Mouse (Mus musculus): ENCODE results near the gene Ahsa1. TPM values are rescaled to one million over a fixed set of nuclear protein-coding genes. Genes with fewer than 3 reads are reported as not detected.

The Ahsa1 gene
- polyA plus RNA-seq, 1 experiment = 64.5 TPM

- H3K4me3 ChIP-seq (ENCODE audit: control insufficient read depth, insufficient read depth, low read length) = no peak overlapping the region
- H3K36me3 ChIP-seq (ENCODE audit: control insufficient read depth, insufficient read depth, low read length) = peaks cover 20% of the 10 kb centered on the region
- no peak for TF ChIP-seq POLR2A (IDR thresholded peaks at IDR 0.05; ENCODE audit: control insufficient read depth, extremely low read depth, insufficient read depth, low read length, poor library complexity)
- TF ChIP-seq CTCF (IDR thresholded peaks at IDR 0.05; ENCODE audit: borderline replicate concordance, control insufficient read depth, extremely low read depth, insufficient read depth, low read length, poor library complexity) = no peak
- 33% methylated on average over 6 of the region's 6 CpGs for WGBS
- DNase-seq = no peak
- no peaks in the 10 kb centered on the region for H3K27me3 ChIP-seq (ENCODE audit: control insufficient read depth, insufficient read depth, low read length)
- no peaks in the 10 kb centered on the region for H3K4me1 ChIP-seq (replicated peaks; ENCODE audit: control insufficient read depth, insufficient read depth, low read length)
- H3K27ac ChIP-seq (ENCODE audit: control insufficient read depth, insufficient read depth, low read length) = no peak overlapping the region
These were observed 11.9 kb downstream of the Ahsa1 start for GRCm38 (mm10) chr12:87278118-87278730.

GRCm38 (mm10) chr12:87279350-87279749, 13.1 kb downstream of the Ahsa1 start:
- no peaks in the 10 kb centered on the region for H3K4me1 ChIP-seq (replicated peaks; ENCODE audit: control insufficient read depth, insufficient read depth, low read length)
- 88% methylated on average over 3 of the region's 3 CpGs for WGBS

GRCm38 (mm10) chr12:87279879-87280278, 13.6 kb downstream of the Ahsa1 start:
- Histone ChIP-seq H3K36me3 (ENCODE audit: control insufficient read depth, insufficient read depth, low read length) (peaks cover 6% of the 10 kb centered on the region), H3K4me3 (ENCODE audit: control insufficient read depth, insufficient read depth, low read length) (no peak overlapping the region), H3K27me3 (ENCODE audit: control insufficient read depth, insufficient read depth, low read length) (no peaks in the 10 kb centered on the region), H3K27ac (ENCODE audit: control insufficient read depth, insufficient read depth, low read length) (no peak overlapping the region), H3K4me1 (replicated peaks; ENCODE audit: control insufficient read depth, insufficient read depth, low read length) (no peaks in the 10 kb centered on the region)
- WGBS = 90% methylated on average over 14 of the region's 14 CpGs
- DNase-seq = no peak
- TF ChIP-seq CTCF (IDR thresholded peaks at IDR 0.05; ENCODE audit: borderline replicate concordance, control insufficient read depth, extremely low read depth, insufficient read depth, low read length, poor library complexity) (no peak), POLR2A (IDR thresholded peaks at IDR 0.05; ENCODE audit: control insufficient read depth, extremely low read depth, insufficient read depth, low read length, poor library complexity) (no peak)

More at GRCm38 (mm10) chr12:87279350-87279749, 13.1 kb downstream of the Ahsa1 start:
- no peak for TF ChIP-seq CTCF (IDR thresholded peaks at IDR 0.05; ENCODE audit: borderline replicate concordance, control insufficient read depth, extremely low read depth, insufficient read depth, low read length, poor library complexity)
- no peak for TF ChIP-seq POLR2A (IDR thresholded peaks at IDR 0.05; ENCODE audit: control insufficient read depth, extremely low read depth, insufficient read depth, low read length, poor library complexity)
- H3K27ac ChIP-seq (ENCODE audit: control insufficient read depth, insufficient read depth, low read length) = no peak overlapping the region
- H3K27me3 ChIP-seq (ENCODE audit: control insufficient read depth, insufficient read depth, low read length) = no peaks in the 10 kb centered on the region
- H3K4me3 ChIP-seq (ENCODE audit: control insufficient read depth, insufficient read depth, low read length) = no peak overlapping the region
- no peak for DNase-seq
- H3K36me3 ChIP-seq (ENCODE audit: control insufficient read depth, insufficient read depth, low read length) = peaks cover 12% of the 10 kb centered on the region

- no peaks in the 10 kb centered on the region for H3K36me3 ChIP-seq (ENCODE audit: control insufficient read depth, insufficient read depth, low read length)
- no peak for DNase-seq
- TF ChIP-seq POLR2A (IDR thresholded peaks at IDR 0.05; ENCODE audit: control insufficient read depth, extremely low read depth, insufficient read depth, low read length, poor library complexity) (no peak), CTCF (IDR thresholded peaks at IDR 0.05; ENCODE audit: borderline replicate concordance, control insufficient read depth, extremely low read depth, insufficient read depth, low read length, poor library complexity) (no peak)
- no peaks in the 10 kb centered on the region for H3K4me1 ChIP-seq (replicated peaks; ENCODE audit: control insufficient read depth, insufficient read depth, low read length)
- WGBS = 91% methylated on average over 1 of the region's 1 CpGs
- no peaks in the 10 kb centered on the region for H3K27me3 ChIP-seq (ENCODE audit: control insufficient read depth, insufficient read depth, low read length)
- H3K4me3 ChIP-seq (ENCODE audit: control insufficient read depth, insufficient read depth, low read length) = no peak overlapping the region
- H3K27ac ChIP-seq (ENCODE audit: control insufficient read depth, insufficient read depth, low read length) = no peak overlapping the region
These were observed 15.5 kb downstream of the Ahsa1 start for GRCm38 (mm10) chr12:87281766-87282165.

- no peak for TF ChIP-seq CTCF (IDR thresholded peaks at IDR 0.05; ENCODE audit: borderline replicate concordance, control insufficient read depth, extremely low read depth, insufficient read depth, low read length, poor library complexity)
- no peak for TF ChIP-seq POLR2A (IDR thresholded peaks at IDR 0.05; ENCODE audit: control insufficient read depth, extremely low read depth, insufficient read depth, low read length, poor library complexity)
- Histone ChIP-seq H3K4me1 (replicated peaks; ENCODE audit: control insufficient read depth, insufficient read depth, low read length) (no peaks in the 10 kb centered on the region), H3K27ac (ENCODE audit: control insufficient read depth, insufficient read depth, low read length) (no peak overlapping the region), H3K27me3 (ENCODE audit: control insufficient read depth, insufficient read depth, low read length) (no peaks in the 10 kb centered on the region), H3K4me3 (ENCODE audit: control insufficient read depth, insufficient read depth, low read length) (no peak overlapping the region), H3K36me3 (ENCODE audit: control insufficient read depth, insufficient read depth, low read length) (no peaks in the 10 kb centered on the region)
- WGBS = 100% methylated on average over 4 of the region's 4 CpGs
- no peak for DNase-seq
These were observed 16.5 kb downstream of the Ahsa1 start for GRCm38 (mm10) chr12:87282743-87283142.

- no peak overlapping the region for H3K4me3 ChIP-seq (ENCODE audit: control insufficient read depth, insufficient read depth, low read length)
- DNase-seq = no peak
- TF ChIP-seq CTCF (IDR thresholded peaks at IDR 0.05; ENCODE audit: borderline replicate concordance, control insufficient read depth, extremely low read depth, insufficient read depth, low read length, poor library complexity) (no peak), POLR2A (IDR thresholded peaks at IDR 0.05; ENCODE audit: control insufficient read depth, extremely low read depth, insufficient read depth, low read length, poor library complexity) (no peak)
- no peaks in the 10 kb centered on the region for H3K4me1 ChIP-seq (replicated peaks; ENCODE audit: control insufficient read depth, insufficient read depth, low read length)
- H3K27me3 ChIP-seq (ENCODE audit: control insufficient read depth, insufficient read depth, low read length) = no peaks in the 10 kb centered on the region
- H3K27ac ChIP-seq (ENCODE audit: control insufficient read depth, insufficient read depth, low read length) = no peak overlapping the region
- H3K36me3 ChIP-seq (ENCODE audit: control insufficient read depth, insufficient read depth, low read length) = no peaks in the 10 kb centered on the region
- WGBS = 92% methylated on average over 7 of the region's 7 CpGs
These were observed 17.4 kb downstream of the Ahsa1 start for GRCm38 (mm10) chr12:87283706-87284105.

- H3K27ac ChIP-seq (ENCODE audit: control insufficient read depth, insufficient read depth, low read length) = no peak overlapping the region
- H3K4me1 ChIP-seq (replicated peaks; ENCODE audit: control insufficient read depth, insufficient read depth, low read length) = no peaks in the 10 kb centered on the region
- no peak for DNase-seq
- no peak for TF ChIP-seq CTCF (IDR thresholded peaks at IDR 0.05; ENCODE audit: borderline replicate concordance, control insufficient read depth, extremely low read depth, insufficient read depth, low read length, poor library complexity)
- H3K36me3 ChIP-seq (ENCODE audit: control insufficient read depth, insufficient read depth, low read length) = no peaks in the 10 kb centered on the region
- no peaks in the 10 kb centered on the region for H3K27me3 ChIP-seq (ENCODE audit: control insufficient read depth, insufficient read depth, low read length)
- H3K4me3 ChIP-seq (ENCODE audit: control insufficient read depth, insufficient read depth, low read length) = no peak overlapping the region
- WGBS = 80% methylated on average over 4 of the region's 4 CpGs
These were observed 18.0 kb downstream of the Ahsa1 start for GRCm38 (mm10) chr12:87284268-87284667.

Data from thymus, adult 2 months (tissue).